Mouse (Mus musculus) erythroblast, embryonic 14.5 days (primary cell): ENCODE measurements at regions not wholly inside any gene's neighbourhood (a gene's known extent, or its start where the extent isn't known, plus 50 kb on each side); places are given as distances from the start of the nearest gene placed in this dataset.

Experiments used
- H3K27me3 ChIP-seq: 2 replicates; pipeline ENCODE4 v1.6.1; 2012; ENCODE audit warnings: inconsistent platforms; ENCODE audit not compliant: control insufficient read depth
- H3K36me3 ChIP-seq: 2 replicates; pipeline ENCODE4 v1.6.1; 2012; ENCODE audit warnings: mild to moderate bottlenecking, inconsistent platforms; ENCODE audit not compliant: control insufficient read depth
- H3K4me1 ChIP-seq: 2 replicates; pipeline ENCODE4 v1.6.1; 2012; ENCODE audit warnings: inconsistent platforms; ENCODE audit not compliant: control insufficient read depth
- H3K4me3 ChIP-seq: replicated peaks from 2 replicates; pipeline ENCODE3; 2012; ENCODE audit warnings: moderate library complexity, mild to moderate bottlenecking, inconsistent platforms
- H3K9me3 ChIP-seq: 2 replicates; pipeline ENCODE4 v1.6.1; 2012; ENCODE audit warnings: low read length, inconsistent platforms, mixed read lengths; ENCODE audit not compliant: control insufficient read depth
- GATA1 ChIP-seq: IDR thresholded peaks from 2 replicates; pipeline ENCODE4 v1.6.1; 2012; ENCODE audit warnings: low read length, inconsistent platforms, mixed read lengths
- TAL1 ChIP-seq: IDR thresholded peaks from 3 replicates; pipeline ENCODE4 v1.6.1; 2012; ENCODE audit warnings: low read length, inconsistent platforms, mixed read lengths

GRCm38 (mm10) chr3:143706679-143707078 is 498.3 kb downstream of the Lmo4 start:
- Histone ChIP-seq H3K36me3 (no peaks in the 10 kb centered on the region), H3K4me1 (no peaks in the 10 kb centered on the region), H3K4me3 (no peak overlapping the region), H3K27me3 (no peaks in the 10 kb centered on the region), H3K9me3 (peaks cover 4% of the 10 kb centered on the region; the same call in 1 of the 2 replicates)
- no peak for TF ChIP-seq TAL1
- no peak for TF ChIP-seq GATA1

DNA sequence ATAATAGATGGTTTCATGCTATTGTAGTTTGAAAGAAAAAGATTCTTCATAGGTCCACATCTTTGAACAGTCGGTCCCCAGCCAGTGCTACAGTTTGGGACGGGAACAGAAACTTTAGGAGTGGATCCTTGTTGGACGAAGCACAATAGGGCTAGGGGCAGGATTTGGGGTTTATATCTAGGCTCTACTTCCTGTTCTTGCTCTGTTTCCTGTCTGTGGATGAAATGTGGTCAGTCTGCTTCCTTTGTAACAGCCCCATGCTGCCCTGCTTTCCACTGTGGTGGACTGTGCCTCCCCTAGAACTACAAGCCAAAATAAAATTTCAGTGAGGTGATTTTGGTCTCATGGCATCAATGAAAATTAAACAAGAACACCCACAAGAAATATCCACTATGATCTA is 510.2 kb downstream of the Lmo4 start:
- Histone ChIP-seq H3K4me3 (no peak overlapping the region), H3K27me3 (no peaks in the 10 kb centered on the region), H3K36me3 (no peaks in the 10 kb centered on the region), H3K4me1 (no peaks in the 10 kb centered on the region), H3K9me3 (peaks cover 4% of the 10 kb centered on the region)
- TF ChIP-seq TAL1 = no peak
- no peak for TF ChIP-seq GATA1

- no peaks in the 10 kb centered on the region for H3K4me1 ChIP-seq
- H3K36me3 ChIP-seq = no peaks in the 10 kb centered on the region
- TF ChIP-seq TAL1 (no peak), GATA1 (no peak)
- H3K27me3 ChIP-seq = no peaks in the 10 kb centered on the region
- no peak overlapping the region for H3K4me3 ChIP-seq
- H3K9me3 ChIP-seq = no peaks in the 10 kb centered on the region
Measured at GRCm38 (mm10) chr3:143685742-143686141, 519.3 kb downstream of the Lmo4 start.

DNA sequence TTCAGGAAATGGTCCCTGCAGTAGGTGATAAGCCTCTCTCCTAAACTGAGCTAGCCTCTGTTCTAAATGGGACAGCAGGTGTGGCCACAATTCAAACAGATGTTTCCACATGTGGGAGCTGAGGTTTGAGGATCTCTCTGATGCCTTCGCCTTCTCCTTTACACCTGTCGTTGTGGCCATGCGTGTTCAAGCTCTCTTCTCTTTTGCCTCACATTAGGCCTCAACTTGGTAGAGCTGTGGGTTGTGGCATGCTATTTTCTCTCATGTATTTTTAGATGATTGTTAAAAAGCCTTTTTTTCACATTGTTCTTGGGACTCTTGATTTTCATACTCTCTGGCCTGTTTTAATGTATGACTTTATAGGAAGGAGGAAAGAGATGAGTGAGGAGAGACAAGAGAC is 526.8 kb downstream of the Lmo4 start:
- Histone ChIP-seq H3K36me3 (no peaks in the 10 kb centered on the region), H3K9me3 (no peaks in the 10 kb centered on the region), H3K4me1 (no peaks in the 10 kb centered on the region), H3K4me3 (no peak overlapping the region), H3K27me3 (no peaks in the 10 kb centered on the region)
- TF ChIP-seq GATA1 = no peak
- TF ChIP-seq TAL1 = no peak

GRCm38 (mm10) chr3:143674855-143675254 is 530.2 kb downstream of the Lmo4 start:
- Histone ChIP-seq H3K4me3 (no peak overlapping the region), H3K9me3 (no peaks in the 10 kb centered on the region), H3K27me3 (no peaks in the 10 kb centered on the region), H3K4me1 (no peaks in the 10 kb centered on the region), H3K36me3 (no peaks in the 10 kb centered on the region)
- TF ChIP-seq GATA1 = no peak
- TF ChIP-seq TAL1 = no peak

DNA sequence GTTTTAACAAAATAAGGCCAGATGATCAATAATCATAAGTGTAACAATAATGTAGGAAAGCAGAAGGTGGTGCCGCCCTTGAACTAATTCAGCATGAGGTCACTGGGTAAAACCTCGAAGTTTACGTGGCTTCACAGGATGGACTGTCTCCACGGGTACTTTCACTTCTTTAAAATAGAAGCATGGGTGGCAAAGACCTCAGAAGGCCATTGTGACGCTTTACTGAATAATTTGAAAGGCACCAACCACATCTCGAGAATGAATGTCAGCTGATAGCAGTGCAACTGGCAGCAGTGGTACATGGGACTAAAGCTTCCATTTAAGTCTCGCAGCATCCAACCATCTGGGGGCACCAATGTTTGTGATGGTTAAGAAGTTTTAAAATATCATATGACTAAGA is 530.6 kb downstream of the Lmo4 start:
- TF ChIP-seq TAL1 (no peak), GATA1 (no peak)
- H3K4me3 ChIP-seq = no peak overlapping the region
- no peaks in the 10 kb centered on the region for H3K9me3 ChIP-seq
- H3K27me3 ChIP-seq = no peaks in the 10 kb centered on the region
- no peaks in the 10 kb centered on the region for H3K36me3 ChIP-seq
- no peaks in the 10 kb centered on the region for H3K4me1 ChIP-seq

- Histone ChIP-seq H3K27me3 (no peaks in the 10 kb centered on the region), H3K4me1 (no peaks in the 10 kb centered on the region), H3K4me3 (no peak overlapping the region), H3K36me3 (no peaks in the 10 kb centered on the region), H3K9me3 (0 out of 2 replicates have a peak, but pooled peaks cover 3% of the 10 kb centered on the region)
- TF ChIP-seq GATA1 = no peak
- no peak for TF ChIP-seq TAL1
Measured at GRCm38 (mm10) chr3:143662041-143662685, 542.9 kb downstream of the Lmo4 start.

DNA sequence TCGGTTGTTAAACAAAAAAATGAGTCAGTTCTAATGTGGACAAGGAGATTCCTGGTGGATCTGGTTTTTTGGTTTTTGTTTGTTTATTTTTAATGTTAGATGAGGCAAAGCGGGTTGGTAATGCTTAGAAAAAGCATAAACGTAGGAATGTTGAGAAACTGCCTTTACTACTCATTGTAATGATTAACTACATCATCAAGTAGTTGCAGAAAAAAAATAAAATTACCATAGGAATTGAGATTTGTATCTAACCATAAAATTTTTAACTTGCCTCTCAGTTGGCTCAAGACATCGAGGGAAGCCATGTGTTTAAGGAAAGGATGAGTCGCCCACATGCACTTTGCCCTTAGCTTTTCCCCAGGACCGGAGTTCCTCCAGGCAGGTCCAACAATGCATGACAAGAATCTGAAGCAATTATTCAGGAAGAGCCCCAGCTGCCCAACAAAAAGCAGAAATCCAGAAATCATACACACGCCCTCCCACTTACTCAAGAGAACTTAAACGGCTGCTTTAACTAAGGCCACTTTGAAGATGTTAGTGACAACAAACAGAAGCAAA is 545.5 kb downstream of the Lmo4 start:
- no peak overlapping the region for H3K4me3 ChIP-seq
- TF ChIP-seq TAL1 = no peak
- no peak for TF ChIP-seq GATA1
- H3K27me3 ChIP-seq = no peaks in the 10 kb centered on the region
- H3K4me1 ChIP-seq = no peaks in the 10 kb centered on the region
- H3K36me3 ChIP-seq = no peaks in the 10 kb centered on the region
- H3K9me3 ChIP-seq = 0 out of 2 replicates have a peak, but pooled peaks cover 3% of the 10 kb centered on the region

GRCm38 (mm10) chr3:143647237-143647636 is 557.8 kb downstream of the Lmo4 start:
- peaks cover 4% of the 10 kb centered on the region; the same call in 1 of the 2 replicates for H3K9me3 ChIP-seq
- H3K4me1 ChIP-seq = no peaks in the 10 kb centered on the region
- no peak for TF ChIP-seq TAL1
- H3K27me3 ChIP-seq = no peaks in the 10 kb centered on the region
- no peaks in the 10 kb centered on the region for H3K36me3 ChIP-seq
- no peak overlapping the region for H3K4me3 ChIP-seq
